Mouse (Mus musculus): ENCODE results near the gene Dnajb11. TPM values are rescaled to one million over a fixed set of nuclear protein-coding genes. Genes with fewer than 3 reads are reported as not detected.

Dnajb11 gene
- polyA plus RNA-seq, 1 experiment from 2014 or later = 120 TPM

DNA sequence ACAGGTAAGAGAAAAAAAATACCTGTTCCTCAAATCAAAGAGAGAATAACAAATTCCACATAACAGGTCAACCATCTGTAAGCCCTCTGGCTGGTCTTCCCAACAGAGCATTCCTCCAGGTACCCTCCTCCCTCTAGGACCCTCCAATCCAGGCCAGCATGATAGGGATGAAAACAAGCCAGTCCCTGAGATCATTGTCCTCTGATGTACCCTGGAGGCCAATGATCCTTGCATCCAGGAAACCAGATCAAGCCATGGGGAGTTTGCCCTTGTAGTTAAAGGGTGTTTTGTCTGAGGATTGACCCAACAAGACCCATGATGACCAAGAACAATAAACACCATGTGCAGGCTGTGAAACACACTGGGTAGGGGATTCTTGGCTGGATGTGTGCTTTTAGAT lies 56.6 kb downstream of the Dnajb11 start:
- Histone ChIP-seq H3K9me3 (no peaks in the 10 kb centered on the region), H3K4me2 (replicated peaks) (no peak overlapping the region), H3K36me3 (no peaks in the 10 kb centered on the region), H3K4me1 (replicated peaks) (no peaks in the 10 kb centered on the region), H3K27me3 (replicated peaks) (no peaks in the 10 kb centered on the region), H3K4me3 (replicated peaks) (no peak overlapping the region), H3K27ac (no peak overlapping the region), H3K9ac (no peak overlapping the region)
- no peak for ATAC-seq

DNA sequence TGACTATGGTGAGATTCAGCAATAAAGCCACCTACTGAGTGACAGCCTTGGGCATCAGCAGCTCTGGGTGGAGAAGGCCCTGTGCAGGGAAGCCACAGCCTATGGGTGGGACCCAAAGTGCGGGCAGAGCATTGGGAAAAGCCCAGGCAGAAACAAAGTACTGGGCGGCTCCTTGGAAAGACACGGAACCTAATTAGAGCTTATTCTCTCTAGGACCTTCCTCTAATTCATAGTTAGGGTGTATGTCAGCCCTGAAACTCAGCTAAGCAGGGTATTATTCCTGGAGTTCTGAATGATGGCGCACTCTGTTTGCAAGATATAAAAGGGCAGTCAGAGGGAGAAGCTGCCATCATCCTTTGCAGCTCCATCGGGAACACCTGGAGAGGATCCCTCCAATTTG lies 60.4 kb downstream of the Dnajb11 start, which contains the start of gene Fetub:
Fetub (plus strand) TSS at position 301 of the 400 bp plus-strand sequence.
- Histone ChIP-seq H3K9me3 (no peaks in the 10 kb centered on the region), H3K27me3 (replicated peaks) (no peaks in the 10 kb centered on the region), H3K4me1 (replicated peaks) (peaks cover 2% of the 10 kb centered on the region; the same call in 1 of the 2 replicates), H3K9ac (no peak within 1 kb of the TSS), H3K27ac (no peak within 1 kb of the TSS), H3K36me3 (no peaks in the 10 kb centered on the region), H3K4me3 (replicated peaks) (no peak within 1 kb of the TSS), H3K4me2 (replicated peaks) (no peak within 1 kb of the TSS)
- 84% methylated on average over 5 of the region's 5 CpGs for WGBS
- ATAC-seq = no peak

DNA sequence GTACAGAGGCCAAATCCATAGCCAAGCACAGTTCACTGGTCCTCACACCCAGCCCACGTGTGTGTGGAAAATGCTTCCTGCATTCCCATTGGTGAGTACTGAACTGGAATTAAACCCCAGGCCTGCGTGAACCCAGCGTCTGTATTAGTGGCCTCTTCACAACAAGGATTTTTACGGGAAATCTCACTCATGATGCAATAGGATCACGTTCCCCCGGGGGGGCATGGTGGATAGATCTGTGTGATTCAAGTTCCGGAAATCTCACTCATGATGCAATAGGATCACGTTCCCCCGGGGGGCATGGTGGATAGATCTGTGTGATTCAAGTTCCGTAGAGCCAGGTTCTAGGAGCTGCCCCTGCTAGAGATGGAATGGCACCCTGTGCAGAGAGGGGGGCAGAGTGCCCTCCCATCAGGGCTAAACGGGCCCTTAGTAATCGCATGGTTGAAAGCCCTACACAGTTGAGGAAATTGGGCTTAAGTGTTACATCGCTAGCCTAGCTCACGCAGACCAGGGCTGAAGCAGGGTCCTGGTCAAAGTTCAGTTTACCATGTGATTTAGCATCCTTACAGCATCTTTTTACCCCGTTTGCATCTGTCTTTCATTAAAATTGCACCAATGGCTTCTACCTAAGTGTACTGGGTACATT lies 61.1 kb downstream of the Dnajb11 start:
- H3K9me3 ChIP-seq = no peaks in the 10 kb centered on the region
- H3K4me1 ChIP-seq (replicated peaks) = peaks cover 2% of the 10 kb centered on the region; the same call in 1 of the 2 replicates
- no peak overlapping the region for H3K9ac ChIP-seq
- H3K27me3 ChIP-seq (replicated peaks) = no peaks in the 10 kb centered on the region
- ATAC-seq = no peak
- H3K27ac ChIP-seq = no peak overlapping the region
- H3K36me3 ChIP-seq = no peaks in the 10 kb centered on the region
- H3K4me2 ChIP-seq (replicated peaks) = no peak overlapping the region
- WGBS = 77% methylated on average over 15 of the region's 15 CpGs
- H3K4me3 ChIP-seq (replicated peaks) = no peak overlapping the region

DNA sequence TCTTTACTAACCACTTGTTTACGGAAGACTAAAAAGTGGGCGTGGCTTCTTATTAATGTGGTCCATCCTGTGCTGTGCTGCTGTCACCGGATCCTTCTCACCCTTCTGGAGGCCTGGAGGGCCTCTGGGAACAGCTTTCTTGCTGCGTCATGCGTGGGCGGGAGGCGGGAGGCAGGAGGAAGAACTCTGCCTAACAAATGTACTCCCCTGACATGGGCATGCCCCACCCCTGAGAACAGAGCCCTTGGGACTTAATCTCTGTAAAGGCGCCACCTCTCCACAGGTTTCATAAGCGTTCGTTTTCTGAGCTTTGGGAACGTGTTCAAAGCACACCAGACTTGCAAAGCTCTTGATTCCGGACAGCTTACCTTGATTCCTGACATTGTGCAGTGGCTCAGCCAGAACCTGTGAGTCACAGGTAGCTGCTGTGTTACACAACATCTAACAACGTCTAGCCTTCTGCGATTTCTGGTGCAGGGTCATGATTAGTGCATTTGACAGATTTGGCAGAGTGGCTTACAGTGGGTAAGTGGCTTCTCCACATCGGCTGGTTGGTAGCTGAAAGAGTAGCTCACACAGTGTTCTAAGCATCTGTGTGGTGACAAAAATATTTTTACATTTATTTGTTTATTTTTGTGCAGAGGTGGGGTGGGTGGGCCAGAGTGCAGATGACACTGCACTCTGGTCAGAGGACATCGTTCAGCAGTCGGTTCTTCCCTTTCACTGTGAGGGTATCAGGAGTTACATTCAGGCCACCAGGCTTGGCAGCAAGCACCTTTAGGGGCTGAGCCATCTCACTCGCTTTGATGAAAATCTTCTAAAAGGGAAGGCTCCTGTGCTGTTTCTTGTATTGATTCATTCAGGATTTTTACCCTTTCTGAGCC lies 62.6 kb downstream of the Dnajb11 start:
- Histone ChIP-seq H3K4me3 (replicated peaks) (no peak overlapping the region), H3K36me3 (no peaks in the 10 kb centered on the region), H3K4me2 (replicated peaks) (no peak overlapping the region), H3K9me3 (no peaks in the 10 kb centered on the region), H3K27ac (no peak overlapping the region), H3K4me1 (replicated peaks) (peaks cover 2% of the 10 kb centered on the region; the same call in 1 of the 2 replicates), H3K9ac (no peak overlapping the region), H3K27me3 (replicated peaks) (no peaks in the 10 kb centered on the region)
- peak; percentile 43; the same call in 1 of the 2 replicates for ATAC-seq
- WGBS = 53% methylated on average over 18 of the region's 18 CpGs

DNA sequence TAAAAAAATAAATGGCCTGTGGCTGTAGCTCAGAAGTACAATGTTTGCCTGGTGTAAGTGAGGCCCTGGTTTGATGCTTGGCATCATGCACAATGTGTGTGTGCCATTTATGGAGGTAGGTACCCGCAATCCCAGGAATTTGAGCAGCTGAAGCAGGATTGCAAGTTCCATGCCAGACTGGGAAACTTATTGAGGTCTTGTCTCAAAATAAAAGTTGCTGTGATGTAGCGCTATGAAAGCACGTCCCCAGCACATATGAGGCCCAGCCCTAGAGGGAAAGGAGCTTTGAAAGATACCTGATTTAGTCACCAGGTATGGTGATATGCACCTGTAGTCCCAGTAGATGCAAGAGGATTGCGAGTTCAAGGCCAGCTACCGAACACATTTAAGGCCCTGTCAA lies 64.1 kb downstream of the Dnajb11 start:
- Histone ChIP-seq H3K4me3 (replicated peaks) (no peak overlapping the region), H3K27ac (no peak overlapping the region), H3K27me3 (replicated peaks) (no peaks in the 10 kb centered on the region), H3K4me1 (replicated peaks) (peaks cover 2% of the 10 kb centered on the region; the same call in 1 of the 2 replicates), H3K36me3 (no peaks in the 10 kb centered on the region), H3K9me3 (no peaks in the 10 kb centered on the region), H3K9ac (no peak overlapping the region), H3K4me2 (replicated peaks) (no peak overlapping the region)
- ATAC-seq = no peak
- WGBS = 90% methylated on average over 5 of the region's 5 CpGs

- H3K9ac ChIP-seq = no peak overlapping the region
- no peaks in the 10 kb centered on the region for H3K9me3 ChIP-seq
- H3K4me3 ChIP-seq (replicated peaks) = no peak overlapping the region
- no peaks in the 10 kb centered on the region for H3K36me3 ChIP-seq
- H3K27ac ChIP-seq = no peak overlapping the region
- no peak for ATAC-seq
- H3K4me1 ChIP-seq (replicated peaks) = peaks cover 2% of the 10 kb centered on the region; the same call in 1 of the 2 replicates
- 72% methylated on average over 4 of the region's 4 CpGs for WGBS
- H3K27me3 ChIP-seq (replicated peaks) = no peaks in the 10 kb centered on the region
- H3K4me2 ChIP-seq (replicated peaks) = no peak overlapping the region
These were observed 64.8 kb downstream of the Dnajb11 start for GRCm38 (mm10) chr16:22922433-22922832.

Other genes starting within 250 kb of the Dnajb11 start
- 3.8 and 4.4 TPM in 2 replicates for gene Dgkg, start 200.6 kb upstream of the Dnajb11 start, polyA plus RNA-seq (2015; fragmentation: Nextera tagmentation; extraction: Ambion mirVana)
- not detected in 2 replicates for gene Crygs, start 46.3 kb upstream of the Dnajb11 start, polyA plus RNA-seq (2015; fragmentation: Nextera tagmentation; extraction: Ambion mirVana)
- gene Tbccd1, start 176 bp upstream of the Dnajb11 start, polyA plus RNA-seq (2015; fragmentation: Nextera tagmentation; extraction: Ambion mirVana) = 26.2 and 30.7 TPM in 2 replicates
- gene Ahsg, start 33.4 kb downstream of the Dnajb11 start, polyA plus RNA-seq (2015; fragmentation: Nextera tagmentation; extraction: Ambion mirVana) = 19.7 and 39.1 TPM in 2 replicates
- gene Fetub, start 60.5 kb downstream of the Dnajb11 start, polyA plus RNA-seq (2015; fragmentation: Nextera tagmentation; extraction: Ambion mirVana) = 0.13 TPM in 1 of 2 replicates, not detected in the other
- not detected in 2 replicates for gene Hrg, start 93.2 kb downstream of the Dnajb11 start, polyA plus RNA-seq (2015; fragmentation: Nextera tagmentation; extraction: Ambion mirVana)
- 0.69 and 1.1 TPM in 2 replicates for gene Kng2, start 171.6 kb downstream of the Dnajb11 start, polyA plus RNA-seq (2015; fragmentation: Nextera tagmentation; extraction: Ambion mirVana)
- gene Kng1, start 200.0 kb downstream of the Dnajb11 start, polyA plus RNA-seq (2015; fragmentation: Nextera tagmentation; extraction: Ambion mirVana) = 6.6 and 10.9 TPM in 2 replicates
- 204 and 222 TPM in 2 replicates for gene Eif4a2, start 249.6 kb downstream of the Dnajb11 start, polyA plus RNA-seq (2015; fragmentation: Nextera tagmentation; extraction: Ambion mirVana)